Mouse (Mus musculus) activated CD4-positive, CD25-positive, alpha-beta regulatory T cell (primary cell): ENCODE measurements around the gene Ugt1a9. TPM values are rescaled to one million over a fixed set of nuclear protein-coding genes. Genes with fewer than 3 reads are reported as not detected.

Source experiments
- polyA plus RNA-seq, 2 experiments: library from polyadenylated mRNA; unstranded; fragments of 100-300 nt; shearing (Covaris generic); gene quantifications; one replicate each; pipeline ENCODE4 v1.2.1; 2017

Gene Ugt1a9
- polyA plus RNA-seq, result under 1 TPM in 1 of 2 experiments, not detected in 1; 0.24 TPM

GRCm38 (mm10) chr1:88070495-88070894, at the start of gene Ugt1a9:
TSS of gene Ugt1a9 (plus strand) at chr1:88070800.

DNA sequence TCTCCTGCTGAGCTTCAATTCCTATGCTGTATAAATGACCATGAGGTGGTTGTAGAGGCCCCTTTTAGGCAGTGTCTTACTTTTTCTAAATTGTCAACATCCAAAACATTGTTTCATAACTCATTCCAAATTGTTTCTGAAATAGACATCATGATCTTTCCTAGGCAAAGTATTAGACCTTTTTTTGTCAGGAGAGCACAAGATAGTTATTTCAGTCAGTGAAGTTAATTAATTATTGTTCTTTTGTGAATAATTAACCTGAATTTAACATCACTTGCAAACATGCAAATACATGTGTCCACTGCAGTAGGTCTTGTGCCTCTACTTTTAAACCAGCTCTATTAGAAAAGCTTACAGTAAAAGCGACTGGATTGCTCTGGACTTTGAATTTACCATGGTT, 15.5 kb upstream of the Ugt1a9 start, which contains the start of gene Ugt1a10:
Gene Ugt1a10, plus strand, starts transcription at position 301 of the 400 bp plus-strand sequence.

DNA sequence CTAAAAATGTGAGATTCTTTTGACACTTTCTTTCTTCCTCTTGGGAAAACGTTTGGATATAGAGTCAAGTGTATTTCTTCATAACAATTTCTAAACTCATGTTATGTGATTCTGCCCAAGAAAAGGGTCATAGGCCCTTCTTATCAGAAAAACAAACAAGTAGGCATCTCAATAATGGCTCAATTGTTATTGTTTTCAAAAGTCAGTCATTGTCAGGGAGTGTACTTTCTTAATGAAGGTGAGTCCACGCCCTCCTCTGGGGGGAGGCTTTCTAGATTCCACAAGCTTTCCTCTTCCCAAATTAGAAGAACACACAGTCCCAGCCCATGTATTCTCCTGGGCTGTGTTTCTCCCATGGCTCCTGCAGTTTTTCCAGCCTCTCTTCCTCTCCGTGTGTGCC, 16.9 kb downstream of the Ugt1a9 start, which contains the start of gene Ugt1a8:
Gene Ugt1a8, plus strand, starts transcription at position 301 of the 400 bp plus-strand sequence.

GRCm38 (mm10) chr1:88094941-88095492, 24.4 kb downstream of the Ugt1a9 start, which contains the start of gene Ugt1a7c:
TSS of gene Ugt1a7c (plus strand) at chr1:88095062.

DNA sequence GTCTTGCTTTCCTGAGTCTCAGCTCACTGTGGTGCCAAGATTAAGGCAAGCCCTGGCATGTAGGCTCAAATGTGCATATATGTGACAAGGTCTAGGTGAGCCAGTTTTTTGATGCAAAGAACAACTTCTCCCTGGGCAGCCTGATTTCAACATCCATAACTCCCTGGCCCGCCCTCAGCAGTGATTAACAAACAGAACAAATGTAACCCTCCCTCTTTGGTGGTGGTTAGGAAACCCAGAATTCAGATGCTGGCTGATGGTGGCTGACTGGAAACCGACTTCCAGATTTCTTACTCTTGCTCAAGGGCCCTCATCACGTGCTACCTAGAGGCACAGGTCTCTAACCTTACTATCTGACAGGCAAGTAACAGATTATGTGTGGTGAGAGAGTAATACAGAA, 32.4 kb downstream of the Ugt1a9 start, which contains the start of gene Ugt1a6b:
Gene Ugt1a6b, plus strand, starts transcription at position 234 of the 400 bp plus-strand sequence.

DNA sequence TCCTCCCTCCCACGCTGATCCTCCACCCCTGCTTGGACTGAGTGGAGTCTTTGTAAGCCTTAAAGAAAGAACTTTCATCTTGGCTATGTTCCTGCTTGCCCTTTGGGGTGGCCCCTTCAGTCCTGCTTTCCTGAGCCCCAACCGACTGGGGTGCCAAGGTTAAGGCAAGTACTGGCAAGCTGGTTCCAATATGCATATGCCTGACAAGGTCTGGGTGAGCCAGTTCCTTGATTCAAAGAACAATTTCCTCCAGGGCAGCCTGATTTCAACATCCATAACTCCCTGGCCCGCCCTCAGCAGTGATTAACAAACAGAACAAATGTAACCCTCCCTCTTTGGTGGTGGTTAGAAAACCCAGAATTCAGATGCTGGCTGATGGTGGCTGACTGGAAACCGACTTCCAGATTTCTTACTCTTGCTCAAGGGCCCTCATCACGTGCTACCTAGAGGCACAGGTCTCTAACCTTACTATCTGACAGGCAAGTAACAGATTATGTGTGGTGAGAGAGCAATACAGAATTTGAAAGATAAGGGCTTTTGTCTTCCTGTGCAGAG, 63.9 kb downstream of the Ugt1a9 start, which contains the start of gene Ugt1a6a:
Gene Ugt1a6a, plus strand, starts transcription at position 353 of the 555 bp plus-strand sequence.

GRCm38 (mm10) chr1:88165711-88166110, 95.1 kb downstream of the Ugt1a9 start, which contains the start of gene Ugt1a5:
TSS of gene Ugt1a5 (plus strand) at chr1:88166012.

GRCm38 (mm10) chr1:88200456-88200855, 129.9 kb downstream of the Ugt1a9 start, which contains the start of gene Ugt1a2:
TSS of gene Ugt1a2 (plus strand) at chr1:88200601.

DNA sequence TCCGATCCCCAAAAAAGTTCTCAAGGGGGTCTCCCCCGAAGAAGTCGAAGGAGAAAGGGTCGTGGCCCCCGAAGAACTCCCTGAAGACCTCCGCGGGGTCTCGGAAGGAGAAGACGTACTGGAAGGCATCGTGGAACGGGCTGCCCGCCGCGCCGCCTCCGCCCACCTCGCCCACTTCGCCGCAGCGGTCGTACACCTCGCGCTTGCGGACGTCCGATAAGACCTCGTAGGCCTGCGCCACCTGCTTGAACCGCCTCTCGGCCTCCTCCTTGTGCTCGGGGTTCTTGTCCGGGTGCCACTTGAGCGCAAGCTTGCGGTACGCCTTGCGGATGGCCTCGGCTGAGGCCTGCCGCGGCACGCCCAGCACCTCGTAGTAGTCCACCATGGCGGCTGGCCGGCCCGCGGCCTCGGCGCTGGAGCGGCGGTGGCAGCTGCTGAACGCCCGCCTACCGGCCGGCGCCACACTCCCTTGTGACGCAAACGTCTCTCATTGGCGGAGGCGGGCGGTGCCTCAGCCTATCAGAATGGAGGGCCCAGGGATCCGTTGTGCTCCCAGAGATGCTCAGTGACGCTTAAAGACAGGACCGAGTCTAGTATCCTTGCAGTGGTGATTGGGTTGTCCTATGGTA, 134.8 kb downstream of the Ugt1a9 start, which contains the start of gene Dnajb3:
Gene Dnajb3, minus strand, starts transcription at position 489 of the 629 bp plus-strand sequence.

GRCm38 (mm10) chr1:88211812-88212211, 141.2 kb downstream of the Ugt1a9 start, which contains the start of gene Ugt1a1:
TSS of gene Ugt1a1 (plus strand) at chr1:88211959.

DNA sequence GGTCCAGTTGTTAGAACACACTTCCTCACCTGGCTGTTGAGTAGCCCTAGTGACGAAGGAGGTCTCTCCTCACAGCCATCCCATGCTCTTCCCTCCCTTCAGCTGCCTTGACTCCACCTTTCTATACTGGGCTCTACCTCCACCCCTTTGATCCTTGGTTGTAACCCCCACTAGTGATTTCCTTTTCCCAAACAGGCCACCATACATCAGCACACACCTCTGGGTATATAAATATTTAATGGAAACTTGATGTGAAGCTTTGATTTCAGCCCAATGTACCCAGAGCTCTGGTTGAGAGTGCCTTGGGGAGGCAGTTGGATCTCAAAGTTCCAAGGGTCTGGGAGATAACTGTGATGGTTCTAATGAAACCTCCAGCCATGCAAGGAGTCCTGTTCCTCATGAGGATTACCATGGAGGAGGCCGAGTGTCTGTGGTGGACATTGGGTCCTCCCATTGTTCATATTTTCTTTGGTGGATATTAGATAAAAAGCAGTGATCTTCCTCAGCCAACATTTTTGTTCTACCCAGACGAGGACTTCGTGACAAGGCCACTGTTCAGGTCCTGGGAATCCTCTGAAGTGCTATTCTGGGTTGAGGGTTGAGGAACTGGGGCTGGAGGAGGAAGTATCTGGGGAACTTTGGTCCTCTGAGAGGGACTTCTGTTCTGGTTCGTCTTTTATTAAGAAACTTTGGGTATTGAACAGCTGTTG, 156.2 kb downstream of the Ugt1a9 start, which contains the start of gene Mroh2a:
Gene Mroh2a, plus strand, starts transcription at position 317 of the 710 bp plus-strand sequence.

Other genes starting within 250 kb of the Ugt1a9 start
- 10 to 100 TPM; 88.6 to 94.2 TPM for gene Dgkd, start 217.5 kb upstream of the Ugt1a9 start, polyA plus RNA-seq
- 10 to 100 TPM; 16.2 to 17.5 TPM for gene Usp40, start 62.2 kb upstream of the Ugt1a9 start, polyA plus RNA-seq
- not detected for gene Ugt1a10, start 15.4 kb upstream of the Ugt1a9 start, polyA plus RNA-seq
- not detected for gene Ugt1a8, start 17.0 kb downstream of the Ugt1a9 start, polyA plus RNA-seq
- under 1 TPM; 0.28 to 0.30 TPM for gene Ugt1a7c, start 24.3 kb downstream of the Ugt1a9 start, polyA plus RNA-seq
- not detected for gene Ugt1a6b, start 32.5 kb downstream of the Ugt1a9 start, polyA plus RNA-seq
- gene Ugt1a6a, start 64.0 kb downstream of the Ugt1a9 start, polyA plus RNA-seq, result under 1 TPM; 0.38 to 0.97 TPM
- gene Ugt1a5, start 95.2 kb downstream of the Ugt1a9 start, polyA plus RNA-seq, result not detected
- under 1 TPM in 1 of 2 experiments, not detected in 1; 0.32 TPM for gene Ugt1a2, start 129.8 kb downstream of the Ugt1a9 start, polyA plus RNA-seq
- under 1 TPM; 0.71 to 0.72 TPM for gene Dnajb3, start 135.0 kb downstream of the Ugt1a9 start, polyA plus RNA-seq
- gene Ugt1a1, start 141.2 kb downstream of the Ugt1a9 start, polyA plus RNA-seq, result under 1 TPM in 1 of 2 experiments, not detected in 1; 0.42 TPM
- gene Mroh2a, start 156.2 kb downstream of the Ugt1a9 start, polyA plus RNA-seq, result 1 to 10 TPM in 1 of 2 experiments, under 1 TPM in 1; 0.66 to 1.7 TPM
- gene Hjurp, start 206.8 kb downstream of the Ugt1a9 start, polyA plus RNA-seq, result 10 to 100 TPM; 65.5 to 68.2 TPM
- under 1 TPM in 1 of 2 experiments, not detected in 1; 0.33 TPM for gene Trpm8, start 206.9 kb downstream of the Ugt1a9 start, polyA plus RNA-seq